Mouse (Mus musculus): ENCODE results near the gene Blvra.
A peak's percentile ranks its signal among the peaks of the same experiment; 100 is the strongest.
"Not testable (repeated sequence)": the region's sequence is repeated elsewhere in the genome, so short reads cannot be mapped to it uniquely, and the experiment has no call there.

Blvra gene

DNA sequence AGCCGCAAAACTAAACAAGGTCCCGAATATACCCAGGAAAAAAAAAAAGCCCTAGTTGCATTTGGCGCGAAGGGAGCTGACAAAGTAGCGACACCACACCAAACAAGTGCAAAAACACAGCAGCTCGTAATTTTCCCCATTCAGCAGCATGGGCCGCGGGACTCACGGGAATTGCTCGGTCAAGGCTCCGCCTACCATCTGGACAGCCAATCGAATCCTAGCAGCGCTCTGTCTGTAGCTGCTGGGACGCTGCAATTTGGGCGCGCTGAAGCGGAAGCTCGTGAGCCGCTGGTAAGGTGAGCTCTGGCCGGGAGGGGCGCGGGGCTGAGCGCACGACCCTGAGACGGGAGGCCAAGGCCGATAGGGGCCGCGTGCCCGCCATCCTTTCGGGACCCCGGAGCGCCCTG is at the start of gene Blvra:
TSS of gene Blvra (plus strand) at position 231 of the 407 bp plus-strand sequence.
- DNase-seq (ENCODE audit: low read depth): peak; percentile 77

DNA sequence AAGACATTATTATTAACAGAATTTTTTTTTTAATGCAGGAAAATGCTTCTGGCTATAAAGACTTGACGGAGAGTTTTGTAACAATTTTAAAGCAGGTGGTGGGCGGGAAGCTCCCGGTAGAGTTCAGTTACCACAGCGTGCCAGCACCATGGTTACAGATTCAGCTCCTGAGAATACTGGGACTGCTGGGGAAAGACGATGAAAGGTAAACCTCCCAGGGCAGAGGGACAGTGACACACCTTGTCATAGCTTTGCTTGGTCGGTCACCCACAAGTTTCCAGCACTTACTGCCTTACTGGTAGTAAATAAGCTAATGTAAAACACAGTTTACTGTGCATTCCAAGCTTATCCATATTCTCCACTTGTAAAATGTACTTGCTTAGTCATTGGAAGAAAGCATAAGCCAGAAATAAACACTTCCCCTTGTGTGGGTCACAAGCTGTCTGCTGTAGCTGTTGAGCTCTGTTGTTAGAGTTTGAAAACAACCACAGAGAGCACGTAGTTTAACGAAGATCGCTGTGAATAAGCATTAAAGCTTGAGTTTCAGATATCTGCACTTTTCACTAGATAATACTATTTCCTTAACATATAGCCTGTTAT is 35.4 kb upstream of the Blvra start:
- DNase-seq (ENCODE audit: low read depth): no peak

GRCm38 (mm10) chr2:127037299-127037698 is 33.2 kb upstream of the Blvra start:
- DNase-seq (ENCODE audit: low read depth): no peak

- no peak for DNase-seq (ENCODE audit: low read depth)
Measured at GRCm38 (mm10) chr2:127061471-127061870, 9.0 kb upstream of the Blvra start.

DNA sequence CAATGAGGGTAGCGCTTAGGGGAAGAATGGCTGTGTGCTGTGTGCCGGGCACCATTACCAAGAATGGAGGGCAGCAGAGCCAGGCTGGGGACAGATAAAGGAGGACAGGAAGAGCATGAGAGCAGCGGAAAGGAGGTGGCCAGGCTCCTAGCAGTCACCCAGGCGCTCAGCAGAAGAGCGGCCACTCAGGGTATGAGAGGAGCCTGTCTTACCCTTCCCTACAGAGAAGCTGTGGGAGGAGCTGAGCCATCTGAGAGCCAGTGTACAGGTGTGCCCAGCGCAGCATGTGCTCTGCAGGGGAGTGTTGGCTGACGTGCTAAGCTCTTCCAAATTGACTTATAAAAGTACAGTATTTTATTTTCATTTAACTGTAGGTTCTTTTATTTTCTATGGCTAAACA is 1.7 kb upstream of the Blvra start:
- no peak for DNase-seq (ENCODE audit: low read depth)

DNA sequence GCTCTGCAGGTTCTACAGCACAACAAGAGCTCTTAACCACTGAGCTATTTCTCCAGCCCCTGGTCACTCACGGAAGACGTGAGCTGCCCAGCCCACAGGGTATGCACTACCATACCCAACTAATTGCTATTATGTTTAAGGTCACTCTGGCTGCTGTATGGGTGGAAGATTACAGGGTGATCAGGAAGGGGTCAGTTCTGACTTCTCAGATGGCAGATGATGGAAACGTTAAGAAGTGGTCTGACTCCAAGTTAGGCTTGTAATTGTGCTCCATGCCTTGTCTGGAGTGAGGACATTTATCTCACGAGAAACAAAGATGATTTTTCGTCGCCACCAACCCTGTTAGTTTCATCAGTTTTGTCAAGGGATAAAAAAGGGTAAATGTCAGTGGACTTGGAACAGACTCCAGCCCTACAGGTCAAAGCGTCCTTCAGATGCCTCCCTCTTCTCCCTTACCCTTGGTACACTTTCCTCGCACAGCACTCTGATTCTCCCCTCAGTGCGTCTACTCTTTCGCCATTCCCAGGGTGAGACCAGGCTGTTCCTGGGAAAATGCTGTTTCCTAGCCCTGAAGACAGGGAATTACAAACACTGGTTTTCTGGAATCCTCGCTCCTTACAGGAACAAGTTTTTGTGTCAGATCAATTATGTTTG is 557 bp upstream of the Blvra start:
- DNase-seq (ENCODE audit: low read depth): no peak

DNA sequence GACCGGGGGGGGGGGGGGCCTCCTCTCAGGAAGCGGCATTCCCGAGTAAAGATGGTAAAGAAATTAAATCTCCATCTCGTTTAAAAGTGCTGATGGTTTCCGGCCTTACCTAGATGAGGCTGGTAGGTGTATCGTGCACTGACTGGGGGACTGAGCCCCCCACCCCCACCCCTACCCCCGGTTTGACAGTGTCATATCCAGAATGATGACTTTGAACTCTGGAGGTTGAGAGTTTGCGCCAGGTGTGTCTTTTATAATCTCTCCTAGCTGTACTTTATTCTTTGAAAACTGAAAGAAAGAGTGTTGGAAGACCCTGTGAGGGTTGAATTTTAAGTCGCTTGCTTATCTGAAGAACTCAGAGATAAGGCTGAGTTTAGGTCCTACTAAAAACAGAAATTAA is 414 bp downstream of the Blvra start:
- no peak for DNase-seq (ENCODE audit: low read depth)

- no peak for DNase-seq (ENCODE audit: low read depth)
Measured at GRCm38 (mm10) chr2:127074116-127074515, 3.7 kb downstream of the Blvra start.

- DNase-seq (ENCODE audit: low read depth): no peak
Measured at GRCm38 (mm10) chr2:127077611-127078010, 7.1 kb downstream of the Blvra start.

GRCm38 (mm10) chr2:127079066-127079465 is 8.6 kb downstream of the Blvra start:
- not testable (repeated sequence) for DNase-seq (ENCODE audit: low read depth)

- DNase-seq (ENCODE audit: low read depth): no peak
Measured at GRCm38 (mm10) chr2:127079881-127080590, 9.6 kb downstream of the Blvra start.

- DNase-seq (ENCODE audit: low read depth): no peak
Measured at GRCm38 (mm10) chr2:127080591-127081218, 10.2 kb downstream of the Blvra start.

GRCm38 (mm10) chr2:127086235-127086634 is 15.8 kb downstream of the Blvra start:
- no peak for DNase-seq (ENCODE audit: low read depth)

DNA sequence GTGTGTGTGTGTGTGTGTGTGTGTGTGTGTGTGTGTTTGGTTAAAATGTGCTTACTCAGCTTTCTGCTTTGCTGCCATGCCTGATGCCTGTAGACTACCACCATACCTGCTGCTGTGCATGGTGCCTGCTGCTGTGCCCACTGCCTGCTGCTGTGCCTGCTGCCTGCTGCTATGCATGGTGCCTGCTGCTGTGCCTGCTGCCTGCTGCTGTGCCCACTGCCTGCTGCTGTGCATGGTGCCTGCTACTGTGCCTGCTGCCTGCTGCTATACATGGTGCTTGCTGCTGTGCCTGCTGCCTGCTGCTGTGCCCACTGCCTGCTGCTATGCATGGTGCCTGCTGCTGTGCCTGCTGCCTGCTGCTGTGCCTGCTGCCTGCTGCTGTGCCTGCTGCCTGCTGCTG is 19.7 kb downstream of the Blvra start:
- not testable (repeated sequence) for DNase-seq (ENCODE audit: low read depth)

DNA sequence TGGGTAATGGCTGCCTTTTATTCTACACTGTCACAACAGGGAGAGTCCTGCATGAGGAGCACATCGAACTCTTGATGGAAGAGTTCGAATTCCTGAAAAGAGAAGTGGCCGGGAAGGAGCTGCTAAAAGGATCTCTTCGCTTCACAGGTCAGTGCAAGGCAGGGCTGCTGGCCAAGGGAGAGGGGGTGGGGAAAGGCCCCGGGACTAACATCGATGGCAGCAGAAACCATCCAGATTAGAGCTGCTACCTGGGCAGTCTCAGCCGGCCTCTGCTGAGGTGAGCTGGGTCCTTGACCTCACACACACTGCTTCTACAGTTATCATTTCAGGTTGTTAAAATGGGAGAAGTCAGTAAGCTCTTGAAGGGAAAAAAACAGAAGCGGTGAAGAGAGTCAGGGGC is 21.5 kb downstream of the Blvra start:
- no peak for DNase-seq (ENCODE audit: low read depth)

DNA sequence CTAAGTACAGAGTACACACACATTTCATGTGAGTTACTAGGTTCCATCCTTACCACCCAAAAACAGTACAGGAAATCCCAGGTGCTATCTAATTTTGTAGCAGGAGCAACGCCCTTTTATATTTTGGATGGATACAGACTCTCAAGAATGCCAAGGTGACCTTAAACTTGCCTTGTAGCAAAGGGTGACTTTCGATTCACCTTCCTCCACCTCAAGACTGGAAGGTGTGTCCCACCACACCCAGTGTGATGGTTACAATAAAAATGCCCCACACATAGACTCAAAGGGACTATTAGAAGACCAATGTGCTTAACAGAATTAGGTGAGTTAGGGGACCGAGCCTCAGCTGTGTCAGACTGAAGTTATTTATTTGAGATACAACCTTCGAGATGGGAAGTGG is 38.5 kb downstream of the Blvra start:
- no peak for DNase-seq (ENCODE audit: low read depth)

GRCm38 (mm10) chr2:127121591-127122235 is 51.2 kb downstream of the Blvra start:
- DNase-seq (ENCODE audit: low read depth): no peak

- DNase-seq (ENCODE audit: low read depth): no peak
Measured at GRCm38 (mm10) chr2:127128926-127129325, 58.5 kb downstream of the Blvra start.

DNA sequence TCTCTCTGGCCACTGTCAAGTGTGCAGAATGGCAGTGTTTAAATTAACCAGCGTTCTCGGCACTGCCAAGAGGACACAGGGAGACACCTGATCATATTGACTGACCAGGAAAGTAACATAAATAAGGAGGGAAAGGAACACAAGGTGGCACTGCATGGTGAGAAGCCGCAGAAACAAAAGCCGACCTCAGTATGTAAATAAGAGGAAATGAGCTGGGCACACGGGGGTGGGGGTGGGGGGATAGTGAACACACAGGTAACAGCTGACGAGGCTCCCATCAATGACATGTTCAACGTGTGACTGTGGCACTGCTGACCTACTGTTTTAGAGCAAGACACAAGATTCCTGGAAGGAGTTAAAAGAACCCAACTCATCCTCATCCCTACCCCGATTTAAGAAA is 60.9 kb downstream of the Blvra start:
- DNase-seq (ENCODE audit: low read depth): no peak

DNA sequence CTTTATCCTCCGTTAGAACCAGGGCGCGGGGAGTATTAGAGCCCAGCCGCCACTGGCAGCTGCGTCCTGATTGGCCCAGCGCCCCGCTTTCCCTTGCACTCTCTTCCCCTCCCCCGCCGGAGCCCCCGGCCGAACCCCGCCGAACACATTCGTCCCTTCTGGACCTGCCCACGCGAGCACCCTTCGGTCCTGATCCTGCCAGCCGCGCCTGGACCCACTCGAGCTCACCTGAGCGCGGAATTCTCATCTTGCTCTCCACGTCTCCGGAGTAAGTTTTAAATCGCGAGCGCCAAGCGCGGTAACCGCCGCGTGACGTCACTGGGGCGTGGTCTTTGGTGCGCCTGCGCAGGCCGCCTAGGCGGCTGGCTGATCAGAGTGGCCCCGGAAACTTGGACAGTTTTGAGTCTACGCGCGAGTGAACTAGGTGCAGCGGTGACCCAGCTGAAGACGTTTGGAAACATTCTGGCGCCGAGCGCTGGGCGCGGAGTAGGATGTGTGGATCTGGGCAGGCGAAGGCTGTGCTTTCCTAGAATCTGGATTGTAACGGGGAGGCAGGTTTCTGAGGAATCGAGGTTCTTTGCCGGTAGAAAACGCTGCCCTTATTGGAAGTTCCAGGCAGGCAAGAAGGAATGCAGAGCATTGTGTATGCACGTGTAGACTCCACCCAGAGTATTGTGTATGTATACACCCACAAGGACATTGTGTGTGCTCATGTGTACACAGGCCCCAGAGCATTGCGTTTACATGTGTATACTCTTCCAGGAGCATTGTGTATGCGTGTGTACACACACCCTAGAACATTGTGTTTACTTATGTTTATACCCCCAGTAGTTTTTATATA is 63.4 kb downstream of the Blvra start, which contains the start of gene Ncaph:
TSS of gene Ncaph (minus strand) at position 334 of the 841 bp plus-strand sequence.
- peak; percentile 70 for DNase-seq (ENCODE audit: low read depth)

DNA sequence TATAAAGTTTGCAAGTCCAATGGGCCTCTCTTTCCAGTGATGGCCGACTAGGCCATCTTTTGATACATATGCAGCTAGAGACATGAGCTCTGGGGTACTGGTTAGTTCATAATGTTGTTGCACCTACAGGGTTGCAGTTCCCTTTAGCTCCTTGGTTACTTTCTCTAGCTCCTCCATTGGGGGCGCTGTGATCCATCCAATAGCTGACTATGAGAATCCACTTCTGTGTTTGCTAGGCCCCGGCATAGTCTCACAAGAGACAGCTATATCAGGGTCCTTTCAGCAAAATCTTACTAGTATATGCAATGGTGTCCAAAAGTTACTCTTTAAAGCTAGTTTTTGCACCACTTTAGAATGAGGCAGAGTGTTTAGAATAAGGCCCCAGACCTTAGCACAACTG is 64.8 kb downstream of the Blvra start:
- not testable (repeated sequence) for DNase-seq (ENCODE audit: low read depth)
